Mouse (Mus musculus) stomach, postnatal 0 days (tissue): ENCODE measurements around the gene Tlcd2. TPM values are rescaled to one million over a fixed set of nuclear protein-coding genes. Genes with fewer than 3 reads are reported as not detected.

Source experiments
- ATAC-seq: fragments of 200-750 bp; cut with Nextera tagmentation; 2 replicates; pipeline ENCODE4 v1.8.0; 2017; ENCODE audit not compliant: low FRiP score, low TSS enrichment
- DNase-seq: peaks from one replicate; pipeline ENCODE4 v3.0.0-alpha.2; 2016; ENCODE audit warnings: low spot score
- H3K27ac ChIP-seq: fragments of 300-500 bp; sonication (generic); replicated peaks from 2 replicates; pipeline ENCODE4 v1.5.1; 2014; ENCODE audit warnings: mild to moderate bottlenecking, control low read depth
- H3K27me3 ChIP-seq: fragments of 300-500 bp; sonication (generic); 2 replicates; pipeline ENCODE4 v1.6.1; 2014; ENCODE audit warnings: low read length; ENCODE audit not compliant: control insufficient read depth, insufficient read depth
- H3K36me3 ChIP-seq: fragments of 300-500 bp; sonication (generic); 2 replicates; pipeline ENCODE4 v1.6.1; 2014; ENCODE audit warnings: low read length, mixed read lengths; ENCODE audit not compliant: control insufficient read depth, insufficient read depth
- H3K4me1 ChIP-seq: fragments of 300-500 bp; sonication (generic); replicated peaks from 2 replicates; pipeline ENCODE4 v1.6.1; 2014; ENCODE audit warnings: antibody characterized with exemption; ENCODE audit not compliant: control insufficient read depth, insufficient read depth
- H3K4me2 ChIP-seq: fragments of 300-500 bp; sonication (generic); replicated peaks from 2 replicates; pipeline ENCODE4 v1.6.1; 2014; ENCODE audit warnings: low read depth, mild to moderate bottlenecking, control low read depth, moderate library complexity
- H3K4me3 ChIP-seq: fragments of 300-500 bp; sonication (generic); 2 replicates; pipeline ENCODE4 v1.5.1; 2014; ENCODE audit warnings: low read depth, low read length, control low read depth
- H3K9ac ChIP-seq: fragments of 300-500 bp; sonication (generic); 2 replicates; pipeline ENCODE4 v1.6.1; 2014; ENCODE audit warnings: mild to moderate bottlenecking, low read length, control low read depth, mixed read lengths
- H3K9me3 ChIP-seq: fragments of 300-500 bp; sonication (generic); 2 replicates; pipeline ENCODE4 v1.6.1; 2016; ENCODE audit warnings: low read length; ENCODE audit not compliant: control insufficient read depth
- CTCF ChIP-seq: IDR thresholded peaks from 2 replicates; pipeline ENCODE4 v1.5.1; 2016; ENCODE audit warnings: antibody characterized with exemption, low read depth, mild to moderate bottlenecking, moderate library complexity
- EP300 ChIP-seq: optimal IDR thresholded peaks from 2 replicates; pipeline ENCODE3; 2016; ENCODE audit warnings: antibody characterized with exemption
- WGBS: fragments of 180-500 bp; shearing (Covaris S2); extraction: QIAGEN DNeasy Blood & Tissue Kit; methylation state at CpG from one replicate; pipeline ENCODE4 v1.1.7; 2014; 5-methylcytosine and 5-hydroxymethylcytosine counted together
- polyA plus RNA-seq: library from polyadenylated mRNA; unstranded; fragments of >200 nt; fragmentation: Nextera tagmentation; extraction: Ambion mirVana; gene quantifications from 2 replicates; pipeline ENCODE4 v1.2.1, GENCODE M21; 2015

Gene Tlcd2
- polyA plus RNA-seq, 1 experiment from 2014 or later = 16.0 TPM

DNA sequence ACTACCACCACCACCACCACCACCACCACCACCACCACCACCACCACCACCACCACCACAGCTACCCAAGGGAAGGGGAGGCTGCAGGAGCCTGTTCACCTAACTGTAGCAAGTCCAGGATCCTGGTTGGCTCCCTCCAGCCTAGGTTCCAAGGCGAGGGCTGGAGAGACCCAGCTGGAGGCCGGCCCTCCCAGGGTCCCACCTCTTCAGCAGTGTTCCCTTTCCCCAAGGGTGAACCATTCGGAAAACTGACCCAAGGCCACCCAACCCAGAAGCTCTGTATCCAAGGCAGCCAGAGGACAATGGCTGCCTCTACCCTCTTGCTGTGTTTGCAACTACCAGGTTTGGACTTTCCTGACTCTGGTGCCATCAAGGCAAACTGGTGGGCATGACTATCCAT is 21.6 kb upstream of the Tlcd2 start:
- Histone ChIP-seq H3K9me3 (no peaks in the 10 kb centered on the region), H3K4me2 (no peak overlapping the region), H3K27ac (no peak overlapping the region), H3K4me3 (no peak overlapping the region), H3K9ac (no peak overlapping the region), H3K4me1 (no peaks in the 10 kb centered on the region), H3K27me3 (no peaks in the 10 kb centered on the region), H3K36me3 (peaks cover 9% of the 10 kb centered on the region; the same call in 1 of the 2 replicates)
- TF ChIP-seq CTCF (no peak), EP300 (no peak)
- DNase-seq (no peak), ATAC-seq (no peak)
- whole genome bisulfite sequencing = 91% methylated on average over 3 of the region's 3 CpGs

GRCm38 (mm10) chr11:75441034-75441433 is 20.5 kb upstream of the Tlcd2 start:
- H3K27ac ChIP-seq = no peak overlapping the region
- no peaks in the 10 kb centered on the region for H3K9me3 ChIP-seq
- no peak overlapping the region for H3K9ac ChIP-seq
- WGBS = 87% methylated on average over 7 of the region's 7 CpGs
- DNase-seq (no peak), ATAC-seq (no peak)
- H3K4me3 ChIP-seq = no peak overlapping the region
- H3K4me1 ChIP-seq = no peaks in the 10 kb centered on the region
- H3K27me3 ChIP-seq = no peaks in the 10 kb centered on the region
- H3K4me2 ChIP-seq = no peak overlapping the region
- TF ChIP-seq EP300 = no peak
- TF ChIP-seq CTCF = no peak
- peaks cover 13% of the 10 kb centered on the region; the same call in 1 of the 2 replicates for H3K36me3 ChIP-seq

DNA sequence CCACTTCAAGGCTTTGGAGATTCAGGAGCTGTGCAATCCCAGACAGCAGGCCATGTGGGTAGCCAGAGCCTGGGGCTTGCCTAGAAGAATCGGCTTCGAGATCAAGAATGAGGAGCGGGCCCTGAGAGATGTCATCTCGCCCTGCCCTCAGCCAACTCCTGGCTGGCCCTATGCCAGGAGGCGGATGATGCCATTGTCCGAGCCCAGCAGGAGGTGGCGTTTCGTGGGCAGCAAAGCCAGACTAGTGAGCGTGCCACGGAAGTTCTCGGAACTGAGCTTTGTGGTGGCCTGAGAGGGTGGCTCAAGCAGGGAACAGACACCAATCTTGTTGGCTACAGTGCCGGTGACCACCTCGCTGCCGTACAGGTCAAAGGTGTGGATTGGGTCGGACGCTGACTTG is 19.9 kb upstream of the Tlcd2 start:
- H3K4me3 ChIP-seq = no peak overlapping the region
- no peaks in the 10 kb centered on the region for H3K9me3 ChIP-seq
- no peak for DNase-seq
- no peak overlapping the region for H3K4me2 ChIP-seq
- H3K27ac ChIP-seq = no peak overlapping the region
- no peak for ATAC-seq
- WGBS = 88% methylated on average over 16 of the region's 16 CpGs
- TF ChIP-seq EP300 (no peak), CTCF (no peak)
- no peaks in the 10 kb centered on the region for H3K27me3 ChIP-seq
- no peak overlapping the region for H3K9ac ChIP-seq
- peaks cover 13% of the 10 kb centered on the region; the same call in 1 of the 2 replicates for H3K36me3 ChIP-seq
- H3K4me1 ChIP-seq = no peaks in the 10 kb centered on the region

GRCm38 (mm10) chr11:75443711-75444110 is 17.8 kb upstream of the Tlcd2 start:
- Histone ChIP-seq H3K36me3 (peaks cover 25% of the 10 kb centered on the region), H3K4me3 (no peak overlapping the region), H3K4me2 (no peak overlapping the region), H3K9me3 (no peaks in the 10 kb centered on the region), H3K9ac (no peak overlapping the region; the same call in 1 of the 2 replicates), H3K4me1 (no peaks in the 10 kb centered on the region), H3K27ac (no peak overlapping the region), H3K27me3 (no peaks in the 10 kb centered on the region)
- DNase-seq (no peak), ATAC-seq (no peak)
- TF ChIP-seq CTCF (no peak), EP300 (no peak)
- 77% methylated on average over 8 of the region's 8 CpGs for WGBS

- Histone ChIP-seq H3K9ac (no peak overlapping the region), H3K36me3 (peaks cover 28% of the 10 kb centered on the region), H3K27ac (no peak overlapping the region), H3K4me1 (0 out of 2 replicates have a peak, but pooled peaks cover under 1% of the 10 kb centered on the region), H3K4me2 (no peak overlapping the region), H3K4me3 (no peak overlapping the region), H3K27me3 (no peaks in the 10 kb centered on the region), H3K9me3 (no peaks in the 10 kb centered on the region)
- DNase-seq (no peak), ATAC-seq (no peak)
- no peak for TF ChIP-seq EP300
- no peak for TF ChIP-seq CTCF
- 75% methylated on average over 3 of the region's 3 CpGs for WGBS
Measured at GRCm38 (mm10) chr11:75448575-75448974, 12.9 kb upstream of the Tlcd2 start.

DNA sequence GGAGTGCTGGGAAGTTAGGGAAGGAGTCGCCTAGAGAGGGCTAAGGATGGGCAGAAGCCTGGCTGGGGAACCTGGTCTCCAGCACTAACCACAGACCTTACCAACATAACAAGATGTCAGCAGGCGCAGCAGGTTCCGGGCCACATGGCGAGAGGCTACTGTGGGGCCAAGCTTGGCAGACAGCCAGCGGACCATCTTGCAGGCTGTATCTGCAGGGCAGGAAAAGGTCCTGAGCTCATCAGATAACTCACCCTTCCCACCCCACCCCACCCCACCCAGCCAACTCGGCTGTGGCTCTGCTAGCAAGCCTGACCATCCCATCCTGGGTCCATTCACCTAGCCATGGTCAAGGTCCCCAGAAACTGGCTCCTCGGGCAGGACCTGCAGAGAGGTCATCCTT is 11.8 kb upstream of the Tlcd2 start:
- 69% methylated on average over 7 of the region's 7 CpGs for WGBS
- TF ChIP-seq EP300 (no peak), CTCF (no peak)
- DNase-seq = no peak

More for the DNA sequence above, 11.8 kb upstream of the Tlcd2 start:
- no peak overlapping the region for H3K9ac ChIP-seq
- no peak overlapping the region for H3K27ac ChIP-seq
- H3K9me3 ChIP-seq = no peaks in the 10 kb centered on the region
- H3K4me1 ChIP-seq = peaks cover 6% of the 10 kb centered on the region; the same call in 1 of the 2 replicates
- H3K27me3 ChIP-seq = no peaks in the 10 kb centered on the region
- no peak overlapping the region for H3K4me2 ChIP-seq
- no peak for ATAC-seq
- H3K36me3 ChIP-seq = peaks cover 26% of the 10 kb centered on the region
- H3K4me3 ChIP-seq = no peak overlapping the region
